Mouse (Mus musculus): Measurements from ENCODE around the gene Rbmxl2.

Gene Rbmxl2

DNA sequence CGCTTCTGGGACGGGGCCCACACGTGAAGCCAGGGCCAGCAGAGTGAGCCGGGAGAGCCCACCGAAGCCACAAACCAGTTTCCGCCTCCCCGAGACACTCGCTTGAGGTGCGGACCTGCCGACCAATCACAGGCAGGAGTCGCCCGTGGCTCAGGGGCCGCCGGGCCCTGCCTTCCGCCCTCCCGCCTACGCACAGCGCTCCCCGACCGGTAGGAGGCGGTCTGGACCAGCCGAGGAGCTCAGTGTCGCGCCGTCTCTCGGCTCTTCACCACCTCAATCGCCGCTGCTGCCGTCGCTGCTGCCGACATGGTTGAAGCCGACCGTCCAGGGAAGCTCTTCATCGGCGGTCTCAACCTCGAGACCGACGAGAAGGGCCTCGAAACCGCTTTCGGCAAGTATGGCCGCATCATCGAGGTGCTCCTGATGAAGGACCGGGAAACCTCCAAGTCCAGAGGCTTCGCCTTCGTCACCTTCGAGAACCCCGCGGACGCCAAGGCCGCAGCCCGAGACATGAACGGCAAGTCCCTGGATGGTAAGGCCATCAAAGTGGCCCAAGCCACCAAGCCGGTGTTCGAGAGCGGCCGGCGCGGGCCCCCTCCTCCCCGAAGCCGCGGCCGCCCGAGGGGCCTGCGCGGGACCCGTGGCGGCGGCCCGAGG is at the start of gene Rbmxl2:
Rbmxl2 (plus strand) TSS at position 242 of the 657 bp plus-strand sequence.
- peak; percentile 36 for DNase-seq (ENCODE audit: low spot score)

DNA sequence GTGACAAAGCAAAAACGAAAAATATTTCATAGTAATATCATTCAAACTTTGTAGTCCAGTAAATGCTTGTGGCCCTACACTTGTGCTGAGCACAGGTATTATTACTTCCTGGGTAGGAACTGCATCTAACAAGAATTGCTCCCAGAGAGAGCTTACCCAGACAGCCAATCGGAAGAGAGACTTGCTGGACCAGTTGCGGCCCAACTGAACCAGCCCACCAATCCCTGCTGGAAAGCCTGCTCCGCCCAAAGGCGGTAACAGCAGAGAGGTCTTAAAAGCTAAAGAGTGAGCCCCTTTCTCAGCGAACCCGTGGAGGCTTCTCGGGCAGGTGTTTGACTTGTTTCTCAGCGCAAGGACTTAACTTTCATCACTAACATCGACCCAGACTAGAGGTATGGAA is 42.6 kb upstream of the Rbmxl2 start, which contains the start of gene Nlrp14:
Nlrp14 (plus strand) TSS at position 301 of the 400 bp plus-strand sequence.
- DNase-seq (ENCODE audit: low spot score) = no peak

DNA sequence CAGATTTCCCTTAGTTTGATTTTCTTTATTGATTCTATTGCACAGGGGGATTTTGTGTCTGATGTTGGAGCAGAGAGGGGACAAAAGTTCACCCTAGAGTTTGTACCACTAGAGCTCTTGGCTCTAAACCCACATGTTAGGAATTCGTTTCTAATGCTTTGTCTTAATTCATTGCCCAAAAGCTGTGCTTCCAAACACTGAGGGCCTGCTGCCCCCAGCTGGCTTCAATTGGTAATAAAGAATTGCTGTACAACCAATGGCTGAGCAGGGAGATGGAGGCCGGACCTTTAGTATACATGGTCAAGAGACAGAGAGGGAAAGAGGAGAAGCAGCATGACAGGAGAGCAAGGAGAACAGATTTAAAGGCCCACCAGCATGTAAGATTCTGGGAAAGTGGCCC is 28.8 kb upstream of the Rbmxl2 start:
- DNase-seq (ENCODE audit: low spot score) = peak; percentile 5

DNA sequence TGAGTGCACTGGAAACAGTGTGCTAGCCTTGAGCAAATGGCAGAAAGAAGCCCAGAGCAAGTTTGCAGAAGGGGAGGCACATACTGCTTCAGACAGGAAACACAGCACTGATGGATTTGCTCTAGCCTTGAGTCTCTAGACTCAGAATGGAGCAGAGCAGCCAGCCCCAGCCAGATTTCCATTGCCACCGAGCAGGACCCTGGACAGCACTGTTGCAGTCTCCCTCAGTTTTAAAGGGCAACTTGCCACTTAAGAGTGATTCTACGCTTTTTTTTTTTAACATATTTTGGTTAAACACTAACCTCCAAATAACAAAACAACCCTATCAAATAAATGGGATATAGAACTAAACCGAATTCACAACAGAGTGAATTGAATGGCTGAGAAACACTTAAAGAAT is 7.4 kb upstream of the Rbmxl2 start:
- peak; percentile 33 for DNase-seq (ENCODE audit: low spot score)

DNA sequence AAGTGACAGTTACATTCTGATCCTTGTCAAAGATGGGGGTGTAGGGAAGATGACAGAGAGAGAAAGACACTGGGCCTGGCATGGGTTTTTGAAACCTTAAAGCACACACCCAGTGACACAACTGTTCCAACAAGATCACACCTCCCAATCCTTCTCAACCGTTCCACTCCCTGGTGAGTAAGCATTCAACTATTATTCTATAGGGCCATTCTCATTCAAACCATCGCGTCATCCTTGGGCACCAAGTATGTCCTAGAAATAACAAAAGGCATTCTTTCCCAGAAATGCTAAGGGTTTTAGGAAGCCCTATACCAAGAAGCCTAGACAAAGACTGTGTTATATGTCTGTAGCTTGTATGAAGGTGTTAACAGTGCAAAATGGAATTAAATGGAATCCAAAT is 1.4 kb upstream of the Rbmxl2 start:
- no peak for DNase-seq (ENCODE audit: low spot score)

DNA sequence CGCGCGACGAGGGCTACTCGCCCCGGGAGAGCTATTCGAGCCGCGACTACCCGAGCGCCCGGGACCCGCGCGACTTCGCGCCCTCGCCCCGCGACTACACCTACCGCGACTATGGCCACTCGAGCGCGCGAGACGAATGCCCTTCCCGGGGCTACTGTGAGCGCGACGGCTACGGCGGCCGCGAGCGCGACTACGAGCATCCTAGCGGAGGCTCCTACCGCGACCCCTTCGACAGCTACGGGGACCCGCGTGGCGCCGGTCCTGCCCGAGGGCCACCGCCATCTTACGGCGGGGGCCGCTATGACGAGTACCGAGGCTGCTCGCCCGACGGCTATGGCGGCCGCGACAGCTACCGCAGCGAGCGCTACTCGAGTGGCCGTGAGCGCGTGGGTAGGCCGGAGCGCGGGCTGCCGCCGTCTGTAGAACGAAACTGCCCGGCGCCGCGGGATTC is 906 bp downstream of the Rbmxl2 start:
- peak; percentile 5 for DNase-seq (ENCODE audit: low spot score)

DNA sequence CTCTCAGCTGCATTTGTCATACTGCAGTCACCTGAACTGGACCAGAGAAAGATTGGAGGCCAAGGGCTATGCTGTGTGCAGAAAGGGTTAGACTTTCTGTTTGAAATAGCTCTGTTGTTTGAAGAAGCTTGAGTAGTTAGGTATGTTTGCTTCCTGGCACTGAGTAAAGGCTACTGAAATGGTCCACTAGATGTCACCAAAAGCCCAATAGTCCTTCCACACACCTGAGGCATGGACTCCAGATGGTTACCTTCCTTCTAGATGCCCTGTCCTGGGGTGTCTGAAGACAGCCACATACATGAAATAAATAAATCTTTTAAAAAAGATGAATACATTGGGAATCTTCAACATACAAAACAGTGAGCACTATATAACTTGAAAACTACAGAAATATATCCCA is 6.5 kb downstream of the Rbmxl2 start:
- DNase-seq (ENCODE audit: low spot score) = peak; percentile 34

DNA sequence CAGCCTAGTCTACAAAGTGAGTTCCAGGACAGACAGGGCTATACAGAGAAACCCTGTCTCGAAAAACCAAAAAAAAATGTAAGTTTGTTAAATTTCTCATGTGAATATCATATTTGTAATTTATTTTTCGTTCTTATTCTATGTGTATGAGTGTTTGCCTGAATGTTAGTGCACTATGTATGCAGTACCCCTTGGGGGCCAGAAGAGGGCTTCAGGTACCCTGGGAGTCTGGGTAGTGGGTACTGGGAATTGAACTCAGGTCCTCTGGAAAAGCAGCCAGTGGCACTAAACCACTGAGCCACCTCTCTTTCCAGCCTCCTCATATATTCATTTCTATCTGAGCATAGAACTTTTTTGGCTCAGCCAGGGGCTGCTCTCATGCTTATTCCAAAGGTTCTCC is 7.6 kb downstream of the Rbmxl2 start:
- no peak for DNase-seq (ENCODE audit: low spot score)

DNA sequence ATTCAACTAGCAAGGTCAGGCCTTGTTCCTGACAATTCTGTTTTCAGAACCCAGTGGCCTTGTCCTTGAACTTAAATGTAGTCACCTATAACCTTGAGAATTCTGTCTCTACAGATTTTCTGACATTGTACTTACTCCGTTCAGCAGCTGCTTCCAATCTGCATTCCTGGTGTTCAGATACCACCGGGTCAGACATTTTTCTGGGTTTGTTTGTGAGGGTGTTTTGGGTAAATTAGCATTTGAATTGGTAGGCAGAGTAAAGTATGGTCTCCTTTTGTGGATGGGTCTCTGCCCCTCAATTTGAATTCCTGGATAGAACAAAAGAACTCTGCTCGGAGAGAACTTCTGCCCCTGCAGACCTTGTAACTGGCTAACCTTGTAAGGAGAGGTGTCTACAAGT is 27.6 kb downstream of the Rbmxl2 start:
- DNase-seq (ENCODE audit: low spot score) = no peak

DNA sequence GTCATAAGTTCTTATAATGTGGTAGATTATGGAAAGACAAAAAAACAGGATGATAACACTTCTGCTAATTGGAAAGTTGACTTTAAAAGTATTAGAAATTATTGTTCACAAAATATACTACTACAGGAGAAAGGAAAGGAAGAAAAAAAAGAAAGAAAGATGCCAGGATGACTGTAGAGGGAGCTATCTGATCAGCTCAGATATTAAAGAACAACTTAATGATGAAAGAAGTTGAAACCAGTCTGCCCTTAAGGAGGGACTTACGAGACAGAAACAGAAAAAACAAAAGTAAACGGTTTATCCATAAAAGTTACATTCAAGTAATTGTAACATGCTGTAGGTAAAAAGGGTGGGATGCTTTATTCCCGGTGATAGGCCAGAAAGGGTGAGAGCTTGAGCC is 28.3 kb downstream of the Rbmxl2 start:
- DNase-seq (ENCODE audit: low spot score) = no peak

DNA sequence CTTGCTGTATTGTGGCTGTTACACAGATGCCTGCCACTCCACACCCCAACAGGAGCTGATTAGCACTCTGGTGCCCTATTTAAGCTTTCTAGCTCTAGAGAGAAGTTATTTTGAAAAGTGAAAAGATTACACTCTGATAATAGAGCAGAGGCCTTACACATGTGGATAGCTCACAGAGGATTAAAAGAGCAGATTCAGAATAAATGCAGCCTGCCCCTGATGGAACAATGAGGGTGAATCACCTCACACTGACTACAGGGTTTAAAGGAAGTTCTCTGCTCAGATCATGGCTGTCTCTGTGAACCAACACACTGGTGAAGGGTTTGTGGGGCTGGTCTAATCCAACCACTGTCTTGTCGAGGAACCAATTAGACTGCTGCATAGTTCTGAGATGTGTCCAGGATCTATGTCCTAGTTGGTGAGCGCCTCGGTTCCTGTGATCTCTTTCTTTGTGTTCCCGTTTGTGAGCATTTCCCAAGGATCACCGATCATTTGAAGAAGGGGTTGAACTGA is 32.2 kb downstream of the Rbmxl2 start:
- no peak for DNase-seq (ENCODE audit: low spot score)

DNA sequence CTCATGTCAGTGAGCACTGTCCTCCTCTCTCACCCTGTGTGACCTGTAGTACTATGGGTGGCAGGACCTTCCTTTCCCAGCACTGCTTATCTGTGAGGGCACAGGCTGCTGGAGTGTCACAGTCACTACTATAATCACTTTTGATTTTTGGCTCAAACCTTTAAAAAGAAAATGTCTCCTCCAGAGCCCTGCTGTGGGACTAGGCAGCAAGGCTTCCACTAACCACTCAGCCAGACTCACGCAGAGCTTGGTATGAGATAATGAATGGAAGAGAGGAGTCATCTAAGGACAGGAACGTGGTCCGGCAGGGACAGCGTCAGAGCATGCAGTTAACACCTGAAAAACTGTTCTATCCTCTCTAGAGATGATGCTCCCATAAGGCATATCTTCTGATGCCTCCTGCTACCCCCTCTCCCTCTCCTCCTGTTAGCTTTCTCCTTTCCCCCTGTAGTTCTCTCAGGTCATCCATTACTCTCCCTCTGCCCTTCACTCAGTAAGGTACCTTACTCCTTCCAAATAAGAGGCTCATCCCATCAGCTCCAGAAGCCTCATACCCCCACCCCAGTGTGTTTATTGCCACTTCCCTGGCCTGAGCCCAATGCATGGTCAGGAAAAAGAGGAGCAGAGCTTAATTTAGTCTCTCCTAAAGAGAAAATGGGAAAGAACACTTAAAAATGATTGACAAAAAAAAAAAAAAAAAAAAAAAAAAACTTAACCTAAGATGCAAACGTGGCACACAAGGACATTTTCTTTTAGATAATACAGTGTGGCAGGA is 41.2 kb downstream of the Rbmxl2 start:
- DNase-seq (ENCODE audit: low spot score) = no peak

DNA sequence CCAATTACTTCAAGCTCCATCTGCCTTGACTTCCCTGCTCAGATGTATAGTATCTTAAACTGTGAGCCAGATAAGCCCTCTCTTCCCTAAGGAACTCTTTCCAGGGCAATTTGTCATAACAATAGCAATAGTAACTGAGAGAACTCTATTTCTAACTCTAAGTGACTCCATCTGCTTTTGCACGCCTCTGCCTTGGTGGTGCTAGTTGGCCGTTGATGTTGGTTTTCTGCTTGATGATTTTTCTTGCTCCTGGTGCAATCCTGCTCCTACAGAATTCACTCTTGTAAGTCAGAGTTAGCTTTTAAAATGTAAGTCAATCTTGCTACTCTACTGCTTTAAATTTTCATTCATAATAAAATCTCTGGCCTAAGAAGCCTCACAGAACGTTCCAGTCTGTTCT is 44.1 kb downstream of the Rbmxl2 start:
- no peak for DNase-seq (ENCODE audit: low spot score)

DNA sequence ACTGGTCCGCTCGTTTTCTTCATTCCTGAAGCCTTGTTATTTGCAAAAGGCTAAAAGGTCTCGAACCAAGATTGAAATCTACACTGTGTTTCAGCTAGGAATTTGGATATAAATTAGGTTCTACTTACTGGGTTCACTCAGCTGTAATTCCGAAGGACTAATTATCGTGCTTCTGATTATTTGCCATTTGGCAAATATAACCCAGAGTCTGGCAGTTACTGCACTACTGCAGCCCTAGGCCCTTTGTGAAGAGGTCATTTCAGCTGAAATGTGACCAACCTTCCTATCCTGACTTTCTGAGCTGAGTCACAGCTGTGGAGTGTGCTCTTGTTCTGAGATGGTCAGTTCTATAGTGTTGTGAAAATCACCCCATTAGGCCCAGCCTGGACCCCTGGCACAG is 50.7 kb downstream of the Rbmxl2 start:
- DNase-seq (ENCODE audit: low spot score) = no peak

Data from embryo, embryonic 10 days (tissue).